Mouse (Mus musculus): ENCODE results near the gene Gm20538.

The Gm20538 gene

GRCm38 (mm10) chr19:44500240-44500639 is 52.4 kb downstream of the Gm20538 start:
- in situ Hi-C loops (cut with MboI; ENCODE audit: low pct_unique_long_range_greater_than_20kb in 1 of 2, low sequenced_read_pairs in 2 of 2, unreplicated experiment in 1 of 2), result no loop called here

- in situ Hi-C loops (cut with MboI; ENCODE audit: low pct_unique_long_range_greater_than_20kb in 1 of 2, low sequenced_read_pairs in 2 of 2, unreplicated experiment in 1 of 2), result no loop called here
These were observed 53.7 kb downstream of the Gm20538 start for GRCm38 (mm10) chr19:44498936-44499335.

GRCm38 (mm10) chr19:44496941-44497340 is 55.7 kb downstream of the Gm20538 start:
- in situ Hi-C loops (cut with MboI; ENCODE audit: low pct_unique_long_range_greater_than_20kb in 1 of 2, low sequenced_read_pairs in 2 of 2, unreplicated experiment in 1 of 2), result no loop called here

- in situ Hi-C loops (cut with MboI; ENCODE audit: low pct_unique_long_range_greater_than_20kb in 1 of 2, low sequenced_read_pairs in 2 of 2, unreplicated experiment in 1 of 2), result no loop called here
These were observed 56.1 kb downstream of the Gm20538 start for GRCm38 (mm10) chr19:44496511-44496910.
